Mouse (Mus musculus) midbrain, postnatal 0 days (tissue): ENCODE results near the gene Lefty1. TPM values are rescaled to one million over a fixed set of nuclear protein-coding genes. Genes with fewer than 3 reads are reported as not detected.

Experiments used
- ATAC-seq: fragments of 200-750 bp; cut with Nextera tagmentation; 2 replicates; pipeline ENCODE4 v1.8.0; 2017; ENCODE audit warnings: moderate number of reproducible peaks, mild to moderate bottlenecking, moderate TSS enrichment, moderate library complexity; ENCODE audit not compliant: low FRiP score
- DNase-seq: peaks from one replicate; pipeline ENCODE4 v3.0.0-alpha.2; 2015; ENCODE audit warnings: low spot score
- H3K27ac ChIP-seq: fragments of 300-500 bp; sonication (generic); 2 replicates; pipeline ENCODE4 v1.5.1; 2014; ENCODE audit warnings: low read depth, mild to moderate bottlenecking, low read length, mixed read lengths
- H3K27me3 ChIP-seq: fragments of 300-500 bp; sonication (generic); 2 replicates; pipeline ENCODE4 v1.6.1; 2014; ENCODE audit warnings: low read length, control low read depth, mixed read lengths; ENCODE audit not compliant: insufficient read depth
- H3K36me3 ChIP-seq: fragments of 300-500 bp; sonication (generic); 2 replicates; pipeline ENCODE4 v1.6.1; 2014; ENCODE audit warnings: low read length, control low read depth, mixed read lengths; ENCODE audit not compliant: insufficient read depth
- H3K4me1 ChIP-seq: fragments of 300-500 bp; sonication (generic); 2 replicates; pipeline ENCODE4 v1.6.1; 2014; ENCODE audit warnings: mild to moderate bottlenecking, control low read depth, antibody characterized with exemption, low read length, mixed read lengths; ENCODE audit not compliant: insufficient read depth
- H3K4me2 ChIP-seq: fragments of 300-500 bp; sonication (generic); 2 replicates; pipeline ENCODE4 v1.6.1; 2014; ENCODE audit warnings: low read depth, mild to moderate bottlenecking, low read length, mixed read lengths; ENCODE audit not compliant: poor library complexity, severe bottlenecking
- H3K4me3 ChIP-seq: fragments of 300-500 bp; sonication (generic); 2 replicates; pipeline ENCODE4 v1.5.1; 2014; ENCODE audit warnings: low read depth, mild to moderate bottlenecking, low read length, moderate library complexity
- H3K9ac ChIP-seq: fragments of 300-500 bp; sonication (generic); replicated peaks from 2 replicates; pipeline ENCODE4 v1.6.1; 2014; ENCODE audit warnings: mild to moderate bottlenecking, low read length, moderate library complexity, mixed read lengths; ENCODE audit not compliant: poor library complexity, severe bottlenecking
- H3K9me3 ChIP-seq: fragments of 300-500 bp; sonication (generic); 2 replicates; pipeline ENCODE4 v1.6.1; 2016; ENCODE audit warnings: low read length, control low read depth
- CTCF ChIP-seq: IDR thresholded peaks from 2 replicates; pipeline ENCODE4 v1.5.1; 2016; ENCODE audit warnings: antibody characterized with exemption, mild to moderate bottlenecking
- WGBS: fragments of 180-500 bp; shearing (Covaris S2); extraction: QIAGEN DNeasy Blood & Tissue Kit; methylation state at CpG from one replicate; pipeline ENCODE4 v1.1.7; 2014; 5-methylcytosine and 5-hydroxymethylcytosine counted together
- polyA plus RNA-seq: library from polyadenylated mRNA; unstranded; fragments of >200 nt; fragmentation: Nextera tagmentation; extraction: Ambion mirVana; gene quantifications from 2 replicates; pipeline ENCODE4 v1.2.1, GENCODE M21; 2015
- total RNA-seq: library from RNA; depleted of rRNA; stranded (reverse); fragments of >200 nt; gene quantifications from 2 replicates; pipeline ENCODE4 v1.2.3, GENCODE M21; 2014

Gene Lefty1
- total and polyA plus RNA-seq, 2 experiments from 2014 or later: 0.38 to 0.41 TPM

- no peak overlapping the region for H3K9ac ChIP-seq
- H3K4me1 ChIP-seq: no peaks in the 10 kb centered on the region
- WGBS: 86% methylated on average over 8 of the region's 8 CpGs
- H3K4me2 ChIP-seq: no peak overlapping the region
- no peak for TF ChIP-seq CTCF
- no peaks in the 10 kb centered on the region for H3K9me3 ChIP-seq
- ATAC-seq (no peak), DNase-seq (no peak)
- no peak overlapping the region for H3K27ac ChIP-seq
- no peaks in the 10 kb centered on the region for H3K27me3 ChIP-seq
- H3K36me3 ChIP-seq: no peaks in the 10 kb centered on the region
- no peak overlapping the region for H3K4me3 ChIP-seq
Measured at GRCm38 (mm10) chr1:180956973-180957381, 22.2 kb downstream of the Lefty1 start.

- Histone ChIP-seq H3K9ac (no peak overlapping the region), H3K27me3 (no peaks in the 10 kb centered on the region), H3K9me3 (no peaks in the 10 kb centered on the region), H3K4me2 (no peak overlapping the region), H3K4me3 (no peak overlapping the region), H3K36me3 (no peaks in the 10 kb centered on the region), H3K4me1 (no peaks in the 10 kb centered on the region), H3K27ac (no peak overlapping the region)
- no peak for DNase-seq
- WGBS: 85% methylated on average over 3 of the region's 3 CpGs
- ATAC-seq: no peak
- no peak for TF ChIP-seq CTCF
Measured at GRCm38 (mm10) chr1:180957989-180958388, 23.2 kb downstream of the Lefty1 start.

- DNase-seq (no peak), ATAC-seq (no peak)
- no peak for TF ChIP-seq CTCF
- Histone ChIP-seq H3K4me1 (no peaks in the 10 kb centered on the region), H3K27me3 (no peaks in the 10 kb centered on the region), H3K36me3 (no peaks in the 10 kb centered on the region), H3K4me3 (no peak overlapping the region), H3K27ac (no peak overlapping the region), H3K4me2 (no peak overlapping the region), H3K9ac (no peak overlapping the region), H3K9me3 (no peaks in the 10 kb centered on the region)
- 63% methylated on average over 3 of the region's 3 CpGs for WGBS
Measured at GRCm38 (mm10) chr1:180958797-180959196, 24.0 kb downstream of the Lefty1 start.

- Histone ChIP-seq H3K36me3 (no peaks in the 10 kb centered on the region), H3K27ac (no peak overlapping the region), H3K4me3 (no peak overlapping the region), H3K4me1 (no peaks in the 10 kb centered on the region), H3K9ac (no peak overlapping the region), H3K9me3 (no peaks in the 10 kb centered on the region), H3K27me3 (no peaks in the 10 kb centered on the region), H3K4me2 (no peak overlapping the region)
- TF ChIP-seq CTCF: no peak
- ATAC-seq: no peak
- no peak for DNase-seq
- WGBS: 90% methylated on average over 3 of the region's 3 CpGs
Measured at GRCm38 (mm10) chr1:180965786-180966185, 31.0 kb downstream of the Lefty1 start.

GRCm38 (mm10) chr1:180966542-180966941, 31.7 kb downstream of the Lefty1 start:
- no peak for DNase-seq
- WGBS: 69% methylated on average over 3 of the region's 3 CpGs
- TF ChIP-seq CTCF: no peak

GRCm38 (mm10) chr1:180967261-180967660, 32.4 kb downstream of the Lefty1 start:
- H3K4me3 ChIP-seq: no peak overlapping the region
- no peak for DNase-seq

More at GRCm38 (mm10) chr1:180966542-180966941, 31.7 kb downstream of the Lefty1 start:
- no peaks in the 10 kb centered on the region for H3K27me3 ChIP-seq
- no peaks in the 10 kb centered on the region for H3K9me3 ChIP-seq
- H3K4me2 ChIP-seq: no peak overlapping the region
- H3K9ac ChIP-seq: no peak overlapping the region
- no peak overlapping the region for H3K27ac ChIP-seq
- H3K4me3 ChIP-seq: no peak overlapping the region
- no peak for ATAC-seq
- no peaks in the 10 kb centered on the region for H3K36me3 ChIP-seq
- no peaks in the 10 kb centered on the region for H3K4me1 ChIP-seq

More at GRCm38 (mm10) chr1:180967261-180967660, 32.4 kb downstream of the Lefty1 start:
- Histone ChIP-seq H3K9ac (no peak overlapping the region), H3K4me1 (no peaks in the 10 kb centered on the region), H3K36me3 (no peaks in the 10 kb centered on the region), H3K4me2 (no peak overlapping the region), H3K27ac (no peak overlapping the region), H3K27me3 (no peaks in the 10 kb centered on the region), H3K9me3 (no peaks in the 10 kb centered on the region)
- 91% methylated on average over 7 of the region's 7 CpGs for WGBS
- no peak for TF ChIP-seq CTCF
- no peak for ATAC-seq
